Mouse (Mus musculus): Measurements from ENCODE around the gene F5. TPM values are rescaled to one million over a fixed set of nuclear protein-coding genes. Genes with fewer than 3 reads are reported as not detected.

Gene F5
- polyA plus RNA-seq (2012; ENCODE audit: insufficient read depth, insufficient read length, missing spikeins), result 0.09 and 0.15 TPM in 2 replicates

DNA sequence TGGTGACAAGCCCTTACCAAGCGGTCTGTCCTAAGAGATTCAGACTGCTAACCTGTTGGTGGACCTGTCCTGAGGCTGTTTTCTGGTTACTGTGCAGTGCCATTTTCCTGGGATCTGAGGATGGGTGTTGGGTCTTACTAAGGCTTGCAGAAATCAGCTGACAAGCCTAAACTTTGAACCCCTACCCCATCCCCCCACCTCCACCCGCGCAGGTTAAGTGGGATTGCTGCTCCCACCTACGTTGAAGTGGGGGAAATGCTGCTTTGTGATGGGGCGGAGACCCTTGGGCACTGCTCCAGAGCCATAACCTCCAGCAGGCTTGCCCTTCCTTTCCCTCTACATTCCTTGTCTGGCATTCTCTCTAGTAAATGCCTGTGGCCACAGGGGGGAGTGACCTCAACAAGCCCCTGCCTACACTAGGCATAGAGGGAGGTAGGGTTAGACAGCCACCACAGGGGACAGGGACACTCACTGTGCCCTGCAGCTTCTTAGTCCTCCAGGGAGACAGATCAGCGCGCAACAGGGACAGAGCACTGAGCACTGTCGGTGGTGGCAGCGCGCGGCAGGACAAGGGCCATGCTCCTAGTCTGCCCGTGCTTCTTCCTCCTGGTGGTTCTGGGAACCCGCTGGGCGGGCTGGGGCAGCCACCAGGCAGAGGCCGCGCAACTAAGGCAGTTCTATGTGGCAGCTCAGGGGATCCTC is at the start of gene F5:
F5 (plus strand) TSS at position 452 of the 702 bp plus-strand sequence.
- Histone ChIP-seq H3K4me3 (ENCODE audit: insufficient read depth, low read length) (no peak within 1 kb of the TSS), H3K4me1 (ENCODE audit: control insufficient read depth, insufficient read depth, low read length) (peaks cover 11% of the 10 kb centered on the region; the same call in 1 of the 2 replicates), H3K27ac (ENCODE audit: insufficient read depth, low read depth, low read length) (no peak within 1 kb of the TSS)
- TF ChIP-seq CTCF (IDR thresholded peaks at IDR 0.05; ENCODE audit: low read depth, low read length), result no peak
- TF ChIP-seq POLR2A (IDR thresholded peaks at IDR 0.05; ENCODE audit: borderline replicate concordance, low read depth, low read length), result no peak

DNA sequence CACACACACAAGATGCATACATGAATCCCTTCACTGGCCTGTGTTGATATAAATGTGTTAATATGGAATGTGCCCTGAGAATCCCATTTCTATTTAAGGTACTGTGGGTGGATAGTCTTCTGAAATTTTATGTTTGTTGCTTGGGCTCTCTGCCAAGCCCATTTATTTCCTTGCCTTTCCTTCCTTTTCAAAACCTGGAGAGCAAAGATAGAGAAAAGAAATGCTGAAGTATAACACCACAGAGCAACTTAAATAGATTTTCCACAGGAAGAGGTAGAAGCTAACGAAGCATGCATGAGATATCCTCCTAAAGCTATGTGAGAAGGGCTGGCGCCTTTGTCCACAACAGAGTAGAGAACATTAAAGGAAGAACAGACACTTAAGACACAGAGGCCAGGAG is 41.9 kb upstream of the F5 start:
- Histone ChIP-seq H3K4me3 (ENCODE audit: insufficient read depth, low read length) (no peak overlapping the region), H3K27ac (ENCODE audit: insufficient read depth, low read depth, low read length) (no peak overlapping the region), H3K4me1 (ENCODE audit: control insufficient read depth, insufficient read depth, low read length) (no peaks in the 10 kb centered on the region)
- no peak for TF ChIP-seq POLR2A (IDR thresholded peaks at IDR 0.05; ENCODE audit: borderline replicate concordance, low read depth, low read length)
- TF ChIP-seq CTCF (IDR thresholded peaks at IDR 0.05; ENCODE audit: low read depth, low read length), result no peak

GRCm38 (mm10) chr1:164110591-164111329 is 40.9 kb upstream of the F5 start:
- no peaks in the 10 kb centered on the region for H3K4me1 ChIP-seq (ENCODE audit: control insufficient read depth, insufficient read depth, low read length)
- H3K27ac ChIP-seq (ENCODE audit: insufficient read depth, low read depth, low read length), result no peak overlapping the region
- no peak overlapping the region for H3K4me3 ChIP-seq (ENCODE audit: insufficient read depth, low read length)
- TF ChIP-seq CTCF (IDR thresholded peaks at IDR 0.05; ENCODE audit: low read depth, low read length), result no peak

GRCm38 (mm10) chr1:164114280-164114679 is 37.4 kb upstream of the F5 start:
- Histone ChIP-seq H3K4me1 (ENCODE audit: control insufficient read depth, insufficient read depth, low read length) (no peaks in the 10 kb centered on the region), H3K27ac (ENCODE audit: insufficient read depth, low read depth, low read length) (no peak overlapping the region)
- TF ChIP-seq POLR2A (IDR thresholded peaks at IDR 0.05; ENCODE audit: borderline replicate concordance, low read depth, low read length) (no peak), CTCF (IDR thresholded peaks at IDR 0.05; ENCODE audit: low read depth, low read length) (no peak)

DNA sequence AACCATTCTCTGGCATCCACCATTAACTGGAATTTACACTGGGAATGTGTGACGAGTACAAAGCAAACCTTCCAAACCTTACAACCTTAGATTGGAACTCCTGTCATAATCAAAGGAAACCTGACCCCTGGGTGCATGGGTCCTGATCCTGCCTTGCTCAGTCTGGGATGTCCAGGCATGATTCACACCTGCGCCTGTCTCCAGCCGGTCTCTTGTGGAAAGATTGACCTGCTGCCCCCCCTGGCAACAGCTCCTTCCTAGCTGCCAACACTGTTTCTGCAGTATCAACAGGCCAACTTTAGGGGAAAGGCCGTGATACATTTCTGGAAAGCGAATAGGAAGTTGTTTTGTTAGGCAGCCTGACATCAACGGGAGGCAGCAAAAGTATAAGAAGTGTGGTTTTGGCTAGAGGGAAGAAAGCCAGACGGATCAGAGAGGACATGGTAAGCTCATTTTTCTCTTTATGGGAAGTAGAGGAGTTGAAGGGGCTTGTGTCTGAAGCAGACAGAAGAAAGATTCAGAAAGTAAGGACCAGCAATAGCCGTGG is 36.6 kb upstream of the F5 start, which contains the start of gene Selp:
Selp (plus strand) TSS at position 318 of the 547 bp plus-strand sequence.
- H3K4me3 ChIP-seq (ENCODE audit: insufficient read depth, low read length), result no peak within 1 kb of the TSS
- TF ChIP-seq POLR2A (IDR thresholded peaks at IDR 0.05; ENCODE audit: borderline replicate concordance, low read depth, low read length) (no peak), CTCF (IDR thresholded peaks at IDR 0.05; ENCODE audit: low read depth, low read length) (no peak)
- H3K4me1 ChIP-seq (ENCODE audit: control insufficient read depth, insufficient read depth, low read length), result no peaks in the 10 kb centered on the region
- no peak within 1 kb of the TSS for H3K27ac ChIP-seq (ENCODE audit: insufficient read depth, low read depth, low read length)

More at GRCm38 (mm10) chr1:164114280-164114679, 37.4 kb upstream of the F5 start:
- no peak overlapping the region for H3K4me3 ChIP-seq (ENCODE audit: insufficient read depth, low read length)

DNA sequence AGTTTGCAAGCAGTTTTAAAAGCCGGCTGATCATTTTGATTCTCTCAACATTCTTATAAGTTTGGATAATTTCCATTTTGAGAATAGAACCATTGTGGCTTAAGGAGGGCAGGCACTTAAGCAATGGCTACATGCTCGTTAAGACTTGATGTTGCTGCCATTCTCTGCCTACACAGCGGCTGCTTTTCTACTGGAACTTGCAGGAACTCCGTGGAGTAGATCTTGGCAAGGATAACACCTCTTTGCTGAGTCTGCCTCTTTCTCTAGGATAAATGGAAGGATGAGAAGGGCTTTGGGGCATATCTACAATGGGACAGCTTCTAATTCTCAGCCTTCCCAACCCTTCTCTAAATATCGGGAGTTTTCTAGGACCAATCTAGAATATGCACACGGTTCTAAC is 36.0 kb upstream of the F5 start:
- TF ChIP-seq POLR2A (IDR thresholded peaks at IDR 0.05; ENCODE audit: borderline replicate concordance, low read depth, low read length) (no peak), CTCF (IDR thresholded peaks at IDR 0.05; ENCODE audit: low read depth, low read length) (no peak)
- Histone ChIP-seq H3K27ac (ENCODE audit: insufficient read depth, low read depth, low read length) (no peak overlapping the region), H3K4me1 (ENCODE audit: control insufficient read depth, insufficient read depth, low read length) (no peaks in the 10 kb centered on the region)

DNA sequence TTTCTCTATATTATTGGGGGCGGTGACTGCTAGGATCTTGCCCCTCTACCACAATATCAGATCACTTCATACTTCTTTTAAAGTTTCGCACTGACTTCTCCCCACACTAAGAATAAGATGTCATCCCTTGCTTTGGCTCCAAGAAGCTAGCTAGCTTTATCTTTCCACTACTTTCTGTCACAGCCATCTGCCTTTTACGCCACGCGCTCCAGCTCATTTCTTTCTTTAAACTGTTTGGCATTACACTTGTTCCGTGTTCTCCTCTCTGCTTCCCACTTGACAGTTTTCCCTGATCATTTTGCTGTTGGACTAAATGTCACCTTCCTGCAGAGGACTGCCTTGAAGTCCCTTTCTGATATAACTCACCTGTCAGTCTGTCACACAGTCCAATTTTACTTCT is 33.8 kb upstream of the F5 start:
- Histone ChIP-seq H3K27ac (ENCODE audit: insufficient read depth, low read depth, low read length) (no peak overlapping the region), H3K4me3 (ENCODE audit: insufficient read depth, low read length) (no peak overlapping the region), H3K4me1 (ENCODE audit: control insufficient read depth, insufficient read depth, low read length) (no peaks in the 10 kb centered on the region)
- TF ChIP-seq CTCF (IDR thresholded peaks at IDR 0.05; ENCODE audit: low read depth, low read length), result no peak
- no peak for TF ChIP-seq POLR2A (IDR thresholded peaks at IDR 0.05; ENCODE audit: borderline replicate concordance, low read depth, low read length)

More for the DNA sequence above, 36.0 kb upstream of the F5 start:
- H3K4me3 ChIP-seq (ENCODE audit: insufficient read depth, low read length), result no peak overlapping the region

GRCm38 (mm10) chr1:164119892-164120776 is 31.5 kb upstream of the F5 start:
- TF ChIP-seq POLR2A (IDR thresholded peaks at IDR 0.05; ENCODE audit: borderline replicate concordance, low read depth, low read length) (no peak), CTCF (IDR thresholded peaks at IDR 0.05; ENCODE audit: low read depth, low read length) (no peak)
- H3K4me1 ChIP-seq (ENCODE audit: control insufficient read depth, insufficient read depth, low read length), result no peaks in the 10 kb centered on the region
- H3K27ac ChIP-seq (ENCODE audit: insufficient read depth, low read depth, low read length), result no peak overlapping the region
- no peak overlapping the region for H3K4me3 ChIP-seq (ENCODE audit: insufficient read depth, low read length)

- no peak for TF ChIP-seq CTCF (IDR thresholded peaks at IDR 0.05; ENCODE audit: low read depth, low read length)
- Histone ChIP-seq H3K4me1 (ENCODE audit: control insufficient read depth, insufficient read depth, low read length) (no peaks in the 10 kb centered on the region), H3K4me3 (ENCODE audit: insufficient read depth, low read length) (no peak overlapping the region), H3K27ac (ENCODE audit: insufficient read depth, low read depth, low read length) (no peak overlapping the region)
Measured at GRCm38 (mm10) chr1:164120777-164121158, 30.9 kb upstream of the F5 start.
